Mouse (Mus musculus) layer of hippocampus, postnatal 25 days (tissue): ENCODE results near the gene Galnt12. TPM values are rescaled to one million over a fixed set of nuclear protein-coding genes. Genes with fewer than 3 reads are reported as not detected.

Source experiments
- DNase-seq, 2 experiments: peaks; one replicate each; pipeline ENCODE4 v3.0.0; 2022; ENCODE audit warnings: mixed read lengths in 2 of 2, low spot score in 1 of 2; ENCODE audit errors: extremely low spot score in 1 of 2
- total RNA-seq, 2 experiments: library from RNA; stranded (reverse); gene quantifications; 2 replicates each; pipeline ENCODE4 v1.2.3; 2021

The Galnt12 gene
- total RNA-seq, 2 experiments from 2014 or later, result 0.66 to 0.82 TPM

- DNase-seq, result no peak
Observed at GRCm38 (mm10) chr4:47146561-47146960, 54.9 kb downstream of the Galnt12 start.

GRCm38 (mm10) chr4:47149963-47150362 lies 58.3 kb downstream of the Galnt12 start:
- DNase-seq, result no peak

- no peak for DNase-seq
Observed at GRCm38 (mm10) chr4:47150806-47151205, 59.1 kb downstream of the Galnt12 start.

- DNase-seq, result no peak
Observed at GRCm38 (mm10) chr4:47151553-47152183, 60.0 kb downstream of the Galnt12 start.

- DNase-seq, result no peak
Observed at GRCm38 (mm10) chr4:47161103-47161755, 69.5 kb downstream of the Galnt12 start.

GRCm38 (mm10) chr4:47161756-47162587 lies 70.3 kb downstream of the Galnt12 start:
- no peak for DNase-seq

- no peak for DNase-seq
Observed at GRCm38 (mm10) chr4:47172314-47172713, 80.6 kb downstream of the Galnt12 start.

Other genes starting within 250 kb of the Galnt12 start
- 100 to 1,000 TPM; 200 to 208 TPM for gene Gabbr2, start 100.0 kb upstream of the Galnt12 start, total RNA-seq
- 10 to 100 TPM; 18.8 to 23.5 TPM for gene Anks6, start 34.5 kb upstream of the Galnt12 start, total RNA-seq
- 10 to 100 TPM in 1 of 2 experiments, 1 to 10 TPM in 1; 5.6 to 10.6 TPM for gene Col15a1, start 116.3 kb downstream of the Galnt12 start, total RNA-seq